Mouse (Mus musculus): ENCODE results near the gene Prkn.

DNA sequence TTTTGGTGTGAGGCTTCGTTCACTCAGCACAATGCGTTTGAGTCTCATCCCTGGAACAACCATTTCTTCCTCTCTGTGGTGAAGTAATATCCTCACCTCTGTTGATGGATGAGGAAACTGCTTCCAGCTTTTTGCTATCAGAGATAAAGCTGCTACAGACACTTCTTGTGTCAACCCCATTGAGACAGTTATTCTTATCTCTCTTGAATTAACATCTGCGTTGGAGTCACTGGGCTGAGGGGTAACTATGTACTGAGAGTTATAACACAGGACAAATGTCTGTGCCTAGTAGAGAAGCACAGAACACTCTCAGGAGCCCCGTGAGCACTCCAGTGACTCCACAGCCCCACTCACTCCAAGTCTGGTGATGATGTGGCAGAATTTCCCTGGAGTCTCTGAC is 500.2 kb downstream of the Prkn start:
- TF ChIP-seq CTCF (IDR thresholded peaks at IDR 0.05; ENCODE audit: low read depth) (no peak), EP300 (IDR thresholded peaks at IDR 0.05; ENCODE audit: low read depth) (0 out of 2 replicates have a peak, but pooled peaks have one; percentile 34)
